Mouse (Mus musculus): ENCODE measurements around the gene Mgst2. TPM values are rescaled to one million over a fixed set of nuclear protein-coding genes. Genes with fewer than 3 reads are reported as not detected.

The Mgst2 gene
- polyA plus RNA-seq, 2 experiments = 0.99 to 6.0 TPM

DNA sequence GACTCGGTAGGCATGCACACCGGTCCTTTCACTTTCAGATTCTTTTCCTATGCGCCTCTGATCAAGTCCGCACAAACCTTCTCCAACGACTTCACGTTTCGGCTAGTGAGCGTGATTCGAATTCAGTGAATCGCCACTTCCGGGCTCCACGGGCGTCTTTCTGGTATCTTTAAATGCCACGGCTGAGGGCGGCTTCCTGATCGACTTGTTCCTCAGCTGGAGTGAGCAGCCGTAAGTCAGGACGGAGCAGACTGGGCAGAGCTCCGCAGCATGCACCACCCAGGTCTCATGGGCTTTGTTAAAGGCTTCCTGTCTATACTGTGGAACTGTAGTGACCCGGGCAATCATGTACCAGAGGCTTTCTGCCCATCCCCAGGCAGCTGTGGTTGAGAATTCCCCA lies 23.5 kb upstream of the Mgst2 start:
- ATAC-seq (ENCODE audit: low FRiP score, low read depth) (no peak), DNase-seq (ENCODE audit: low spot score) (no peak)
- WGBS = 86% methylated on average over 20 of the region's 20 CpGs
- Histone ChIP-seq H3K9ac (ENCODE audit: low read depth, low read length, severe bottlenecking) (no peak overlapping the region), H3K27ac (replicated peaks; ENCODE audit: low read depth, low read length) (no peak overlapping the region), H3K4me1 (ENCODE audit: control insufficient read depth, insufficient read depth, low read length) (no peaks in the 10 kb centered on the region), H3K27me3 (ENCODE audit: control insufficient read depth, insufficient read depth, low read length) (no peaks in the 10 kb centered on the region), H3K36me3 (ENCODE audit: control insufficient read depth, insufficient read depth, low read length) (no peaks in the 10 kb centered on the region), H3K9me3 (ENCODE audit: control insufficient read depth, low read length) (no peaks in the 10 kb centered on the region), H3K4me2 (replicated peaks; ENCODE audit: low read depth, low read length, severe bottlenecking) (no peak overlapping the region), H3K4me3 (replicated peaks; ENCODE audit: low read length) (no peak overlapping the region)
- no peak for TF ChIP-seq POLR2A (IDR thresholded peaks at IDR 0.05; ENCODE audit: borderline replicate concordance, extremely low read depth, insufficient read depth, insufficient read length)

DNA sequence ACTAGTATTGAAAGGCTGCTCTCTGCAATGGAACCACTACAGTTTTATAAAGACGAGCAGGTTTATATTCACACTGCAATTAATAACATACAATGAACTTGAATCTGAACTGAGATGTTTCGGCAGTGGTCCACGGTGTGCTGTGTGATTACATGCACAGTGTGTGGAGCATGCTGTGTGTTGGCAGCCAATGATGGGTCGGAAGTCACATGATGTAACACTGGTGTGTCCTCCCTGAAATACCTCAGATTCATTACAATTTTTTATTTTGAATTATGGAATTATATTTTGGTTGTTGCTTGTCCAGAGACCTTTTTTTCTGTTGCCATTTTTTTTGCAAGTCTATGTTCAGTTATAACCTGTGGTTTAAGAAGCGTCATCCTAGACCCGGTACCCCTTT lies 22.8 kb upstream of the Mgst2 start:
- H3K4me2 ChIP-seq (replicated peaks; ENCODE audit: low read depth, low read length, severe bottlenecking) = no peak overlapping the region
- H3K36me3 ChIP-seq (ENCODE audit: control insufficient read depth, insufficient read depth, low read length) = no peaks in the 10 kb centered on the region
- WGBS = 92% methylated on average over 6 of the region's 6 CpGs
- H3K4me3 ChIP-seq (replicated peaks; ENCODE audit: low read length) = no peak overlapping the region
- no peak overlapping the region for H3K9ac ChIP-seq (ENCODE audit: low read depth, low read length, severe bottlenecking)
- no peaks in the 10 kb centered on the region for H3K9me3 ChIP-seq (ENCODE audit: control insufficient read depth, low read length)
- no peaks in the 10 kb centered on the region for H3K27me3 ChIP-seq (ENCODE audit: control insufficient read depth, insufficient read depth, low read length)
- DNase-seq (ENCODE audit: low spot score) (no peak), ATAC-seq (ENCODE audit: low FRiP score, low read depth) (no peak)
- H3K4me1 ChIP-seq (ENCODE audit: control insufficient read depth, insufficient read depth, low read length) = no peaks in the 10 kb centered on the region
- TF ChIP-seq POLR2A (IDR thresholded peaks at IDR 0.05; ENCODE audit: borderline replicate concordance, extremely low read depth, insufficient read depth, insufficient read length) = no peak
- no peak overlapping the region for H3K27ac ChIP-seq (replicated peaks; ENCODE audit: low read depth, low read length)

DNA sequence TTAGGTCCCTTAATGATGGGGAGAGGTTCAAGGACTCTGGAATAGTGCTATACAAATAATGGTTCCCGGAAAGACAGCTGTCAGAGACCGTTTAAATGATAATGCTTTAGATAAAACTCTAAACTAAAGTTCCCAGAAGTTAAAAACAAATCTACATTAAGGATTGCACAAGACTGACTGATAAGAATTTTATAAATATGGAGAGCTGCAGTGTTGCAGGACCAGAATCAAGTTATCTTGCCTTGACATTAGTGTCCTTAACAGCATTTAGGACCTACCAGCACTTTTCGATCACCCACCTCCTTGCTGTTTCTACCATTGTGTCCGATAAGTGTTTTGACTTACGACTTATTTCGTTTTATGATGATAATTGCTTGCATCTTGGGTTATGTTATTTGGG lies 21.9 kb upstream of the Mgst2 start:
- ATAC-seq (ENCODE audit: low FRiP score, low read depth) (no peak), DNase-seq (ENCODE audit: low spot score) (no peak)
- no peaks in the 10 kb centered on the region for H3K27me3 ChIP-seq (ENCODE audit: control insufficient read depth, insufficient read depth, low read length)
- H3K27ac ChIP-seq (replicated peaks; ENCODE audit: low read depth, low read length) = no peak overlapping the region
- H3K9me3 ChIP-seq (ENCODE audit: control insufficient read depth, low read length) = no peaks in the 10 kb centered on the region
- H3K4me2 ChIP-seq (replicated peaks; ENCODE audit: low read depth, low read length, severe bottlenecking) = no peak overlapping the region
- H3K4me3 ChIP-seq (replicated peaks; ENCODE audit: low read length) = no peak overlapping the region
- no peak overlapping the region for H3K9ac ChIP-seq (ENCODE audit: low read depth, low read length, severe bottlenecking)
- no peak for TF ChIP-seq POLR2A (IDR thresholded peaks at IDR 0.05; ENCODE audit: borderline replicate concordance, extremely low read depth, insufficient read depth, insufficient read length)
- H3K36me3 ChIP-seq (ENCODE audit: control insufficient read depth, insufficient read depth, low read length) = no peaks in the 10 kb centered on the region
- WGBS = 95% methylated on average over 6 of the region's 6 CpGs
- H3K4me1 ChIP-seq (ENCODE audit: control insufficient read depth, insufficient read depth, low read length) = no peaks in the 10 kb centered on the region

DNA sequence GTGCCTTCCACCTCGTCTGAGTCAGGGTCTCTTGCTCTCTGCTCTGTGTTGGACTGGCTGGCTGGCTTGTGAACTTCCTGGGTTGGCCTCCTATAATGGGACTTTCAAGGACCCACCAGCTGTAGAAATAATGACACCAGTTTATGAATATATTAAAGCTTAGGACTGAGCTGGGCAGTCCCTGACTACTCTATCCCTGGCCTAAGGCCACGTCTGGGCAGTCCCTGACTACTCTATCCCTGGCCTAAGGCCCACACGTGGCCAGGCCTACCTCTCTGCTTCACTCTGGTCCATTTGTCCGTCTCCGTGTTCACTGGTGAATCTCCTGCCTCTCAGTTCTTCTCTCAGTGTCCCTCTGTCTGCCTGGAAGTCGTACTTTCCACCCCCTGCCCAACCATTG lies 14.7 kb upstream of the Mgst2 start:
- H3K27me3 ChIP-seq (ENCODE audit: control insufficient read depth, insufficient read depth, low read length) = no peaks in the 10 kb centered on the region
- WGBS = 87% methylated on average over 6 of the region's 6 CpGs
- H3K36me3 ChIP-seq (ENCODE audit: control insufficient read depth, insufficient read depth, low read length) = no peaks in the 10 kb centered on the region
- H3K27ac ChIP-seq (replicated peaks; ENCODE audit: low read depth, low read length) = no peak overlapping the region
- TF ChIP-seq POLR2A (IDR thresholded peaks at IDR 0.05; ENCODE audit: borderline replicate concordance, extremely low read depth, insufficient read depth, insufficient read length) = no peak
- no peak overlapping the region for H3K9ac ChIP-seq (ENCODE audit: low read depth, low read length, severe bottlenecking)
- no peak overlapping the region for H3K4me2 ChIP-seq (replicated peaks; ENCODE audit: low read depth, low read length, severe bottlenecking)
- no peaks in the 10 kb centered on the region for H3K4me1 ChIP-seq (ENCODE audit: control insufficient read depth, insufficient read depth, low read length)
- H3K9me3 ChIP-seq (ENCODE audit: control insufficient read depth, low read length) = no peaks in the 10 kb centered on the region
- no peak for DNase-seq (ENCODE audit: low spot score)
- no peak overlapping the region for H3K4me3 ChIP-seq (replicated peaks; ENCODE audit: low read length)
- no peak for ATAC-seq (ENCODE audit: low FRiP score, low read depth)

DNA sequence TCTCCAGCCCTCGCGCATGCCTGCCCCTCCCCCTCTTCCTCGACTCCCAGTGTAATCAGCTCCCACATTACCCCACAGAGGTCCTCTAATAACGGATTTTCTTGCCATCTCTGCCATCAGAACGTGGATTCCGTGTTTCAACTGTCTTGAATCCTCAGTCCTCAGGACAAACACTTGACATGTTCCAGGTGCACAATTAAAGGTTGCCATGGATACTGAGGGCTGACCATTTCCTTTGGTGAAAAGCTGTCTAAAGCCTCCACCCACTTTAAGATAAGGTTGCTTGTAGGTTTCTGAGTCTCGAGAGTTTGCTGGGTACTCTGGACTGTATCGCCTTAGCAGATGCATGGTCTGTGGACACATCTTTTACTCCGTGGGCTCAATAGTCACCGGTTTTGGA lies 13.9 kb upstream of the Mgst2 start:
- ATAC-seq (ENCODE audit: low FRiP score, low read depth) = no peak

DNA sequence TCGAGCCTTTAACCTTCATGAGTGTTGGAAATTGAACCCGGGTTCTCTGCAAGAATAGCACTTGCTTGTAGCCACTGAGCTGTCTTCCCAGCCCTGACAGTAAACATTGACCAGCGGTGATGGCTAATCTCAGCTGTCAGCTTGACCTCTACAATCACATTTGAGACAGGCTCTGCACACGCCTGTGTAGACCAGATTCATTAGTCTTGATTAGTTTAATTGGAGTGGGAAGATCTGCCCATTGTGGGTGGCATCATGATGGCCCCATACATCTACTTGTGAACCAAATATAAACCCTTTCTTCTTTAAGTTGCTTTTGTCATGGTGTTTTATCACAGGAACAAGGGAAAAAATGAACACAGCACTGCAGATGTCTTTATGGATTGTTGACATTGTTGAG lies 12.8 kb upstream of the Mgst2 start:
- H3K4me2 ChIP-seq (replicated peaks; ENCODE audit: low read depth, low read length, severe bottlenecking) = no peak overlapping the region
- H3K27me3 ChIP-seq (ENCODE audit: control insufficient read depth, insufficient read depth, low read length) = no peaks in the 10 kb centered on the region
- ATAC-seq (ENCODE audit: low FRiP score, low read depth) (no peak), DNase-seq (ENCODE audit: low spot score) (no peak)
- H3K36me3 ChIP-seq (ENCODE audit: control insufficient read depth, insufficient read depth, low read length) = no peaks in the 10 kb centered on the region
- no peak overlapping the region for H3K4me3 ChIP-seq (replicated peaks; ENCODE audit: low read length)
- no peak overlapping the region for H3K27ac ChIP-seq (replicated peaks; ENCODE audit: low read depth, low read length)
- TF ChIP-seq POLR2A (IDR thresholded peaks at IDR 0.05; ENCODE audit: borderline replicate concordance, extremely low read depth, insufficient read depth, insufficient read length) = no peak
- no peaks in the 10 kb centered on the region for H3K9me3 ChIP-seq (ENCODE audit: control insufficient read depth, low read length)
- no peaks in the 10 kb centered on the region for H3K4me1 ChIP-seq (ENCODE audit: control insufficient read depth, insufficient read depth, low read length)
- H3K9ac ChIP-seq (ENCODE audit: low read depth, low read length, severe bottlenecking) = no peak overlapping the region
- 81% methylated on average over 4 of the region's 4 CpGs for WGBS

More for the DNA sequence above, 13.9 kb upstream of the Mgst2 start:
- Histone ChIP-seq H3K4me2 (replicated peaks; ENCODE audit: low read depth, low read length, severe bottlenecking) (no peak overlapping the region), H3K27ac (replicated peaks; ENCODE audit: low read depth, low read length) (no peak overlapping the region), H3K36me3 (ENCODE audit: control insufficient read depth, insufficient read depth, low read length) (no peaks in the 10 kb centered on the region), H3K4me3 (replicated peaks; ENCODE audit: low read length) (no peak overlapping the region), H3K9me3 (ENCODE audit: control insufficient read depth, low read length) (no peaks in the 10 kb centered on the region), H3K9ac (ENCODE audit: low read depth, low read length, severe bottlenecking) (no peak overlapping the region), H3K27me3 (ENCODE audit: control insufficient read depth, insufficient read depth, low read length) (no peaks in the 10 kb centered on the region), H3K4me1 (ENCODE audit: control insufficient read depth, insufficient read depth, low read length) (no peaks in the 10 kb centered on the region)
- whole genome bisulfite sequencing = 56% methylated on average over 10 of the region's 10 CpGs
- no peak for DNase-seq (ENCODE audit: low spot score)
- TF ChIP-seq POLR2A (IDR thresholded peaks at IDR 0.05; ENCODE audit: borderline replicate concordance, extremely low read depth, insufficient read depth, insufficient read length) = no peak

Data from limb, embryonic 14.5 days (tissue).